ENCODE assay signal across 9 mouse cellular contexts in the genomic region with DNA sequence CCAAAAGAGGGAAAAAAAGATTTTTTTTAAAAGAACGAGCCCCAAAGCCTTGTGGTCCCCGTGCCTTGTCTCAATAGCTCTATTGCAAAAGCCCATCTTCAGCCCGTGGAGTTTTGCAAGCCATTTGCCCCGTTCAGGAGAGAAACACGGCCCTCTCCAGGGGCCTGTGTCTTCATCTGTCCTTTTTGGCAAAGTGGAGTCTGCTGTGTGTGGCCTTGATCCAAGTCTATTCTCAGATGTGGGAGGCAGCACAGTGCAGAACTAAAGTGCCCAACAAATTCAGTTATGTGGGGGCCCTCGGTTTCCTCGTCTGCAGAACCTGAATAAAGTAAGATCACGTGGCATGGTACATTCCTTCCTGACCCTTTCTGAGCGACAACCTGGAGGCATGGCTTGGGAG. TPM values are rescaled to one million over a fixed set of nuclear protein-coding genes. Genes with fewer than 3 reads are reported as not detected.
DNase-seq lines count a peak whose midpoint lies in the region; ATAC-seq and TF ChIP-seq lines count a peak whose summit lies in the region.
"Had no signal": no experiment of that assay in that cellular context is flagged by ENCODE, and none has a peak within 500 bp of the region (broad histone marks: within the 10 kb centered on the region; RNA-seq: fewer than 3 reads in every experiment).

No protein-coding gene starts in this region.

- H3K4me3 ChIP-seq in hindbrain, postnatal 0 days (ENCODE audit: low read length), result no peak overlapping the region
- H3K4me3 ChIP-seq in hindbrain, embryonic 14.5 days (replicated peaks; ENCODE audit: low read length), result no peak overlapping the region
- H3K4me3 ChIP-seq: embryonic facial prominence, embryonic 12.5 days had no signal

- no peak for TF ChIP-seq CTCF in hindbrain, postnatal 0 days (IDR thresholded peaks at IDR 0.05; ENCODE audit: low read depth)

- no peaks in the 10 kb centered on the region for H3K27me3 ChIP-seq in hindbrain, postnatal 0 days (ENCODE audit: insufficient read depth, low read length)
- H3K27me3 ChIP-seq in hindbrain, embryonic 14.5 days (ENCODE audit: control insufficient read depth, insufficient read depth, low read length), result no peaks in the 10 kb centered on the region
- H3K27me3 ChIP-seq: embryonic facial prominence, embryonic 12.5 days had no signal

- WGBS in hindbrain, postnatal 0 days, result 42% methylated on average over 9 of the region's 9 CpGs
- WGBS in hindbrain, embryonic 14.5 days, result 75% methylated on average over 9 of the region's 9 CpGs

- no peak overlapping the region for H3K4me2 ChIP-seq in hindbrain, postnatal 0 days (ENCODE audit: low read depth, low read length)
- no peak overlapping the region for H3K4me2 ChIP-seq in hindbrain, embryonic 14.5 days (replicated peaks)
- H3K4me2 ChIP-seq: embryonic facial prominence, embryonic 12.5 days had no signal

- H3K9ac ChIP-seq in hindbrain, postnatal 0 days (replicated peaks; ENCODE audit: low read length), result no peak overlapping the region
- H3K9ac ChIP-seq in hindbrain, embryonic 14.5 days, result no peak overlapping the region
- H3K9ac ChIP-seq: embryonic facial prominence, embryonic 12.5 days had no signal

- peak; percentile 64 for DNase-seq in hindbrain, postnatal 0 days (ENCODE audit: low spot score)
- no peak for DNase-seq in hindbrain, embryonic 14.5 days (ENCODE audit: low spot score)
- peak; percentile 12 for DNase-seq in Muller cell, postnatal 12 days (ENCODE audit: inconsistent ontology term)
- peak; percentile 71 to 73 for DNase-seq in cerebellum, postnatal 14 days
- DNase-seq in layer of hippocampus, postnatal 36 days, result peak; percentile 41 to 45
- DNase-seq in retina, postnatal 1 day, result no peak
- no peak for DNase-seq in thymus, postnatal 36 days
- DNase-seq in spleen, postnatal 14 days (ENCODE audit: low spot score in 2 of 2), result no peak

- H3K36me3 ChIP-seq in hindbrain, postnatal 0 days (ENCODE audit: insufficient read depth, low read length), result no peaks in the 10 kb centered on the region
- no peaks in the 10 kb centered on the region for H3K36me3 ChIP-seq in hindbrain, embryonic 14.5 days (replicated peaks; ENCODE audit: control insufficient read depth, insufficient read depth)
- H3K36me3 ChIP-seq: embryonic facial prominence, embryonic 12.5 days had no signal

- no peaks in the 10 kb centered on the region for H3K9me3 ChIP-seq in hindbrain, postnatal 0 days (ENCODE audit: low read length)
- H3K9me3 ChIP-seq in hindbrain, embryonic 14.5 days (ENCODE audit: control insufficient read depth, low read length), result no peaks in the 10 kb centered on the region
- H3K9me3 ChIP-seq: embryonic facial prominence, embryonic 12.5 days had no signal

- ATAC-seq in hindbrain, postnatal 0 days, result no peak
- no peak for ATAC-seq in hindbrain, embryonic 14.5 days (ENCODE audit: low FRiP score)

- H3K27ac ChIP-seq in hindbrain, postnatal 0 days, result no peak overlapping the region; the same call in 1 of the 2 replicates
- no peak overlapping the region for H3K27ac ChIP-seq in hindbrain, embryonic 14.5 days
- H3K27ac ChIP-seq: embryonic facial prominence, embryonic 12.5 days had no signal

- no peaks in the 10 kb centered on the region; the same call in 1 of the 2 replicates for H3K4me1 ChIP-seq in hindbrain, postnatal 0 days (ENCODE audit: insufficient read depth, low read length)
- no peaks in the 10 kb centered on the region for H3K4me1 ChIP-seq in hindbrain, embryonic 14.5 days (replicated peaks; ENCODE audit: control insufficient read depth, insufficient read depth, low read length)

RNA-seq across cellular contexts. Expression of gene Tsen2, which starts 21.3 kb away (rescaled TPM):
- total RNA-seq in hindbrain, postnatal 0 days (2014; rRNA removed), result 18.3 and 19.2 TPM in 2 replicates
- polyA plus RNA-seq in hindbrain, postnatal 0 days (2015; fragmentation: Nextera tagmentation; extraction: Ambion mirVana), result 22.7 and 25.9 TPM in 2 replicates
- polyA plus RNA-seq in hindbrain, embryonic 14.5 days (2014; fragmentation: Nextera tagmentation; extraction: Ambion mirVana), result 31.9 and 34.5 TPM in 2 replicates
- 10 to 100 TPM; 20.6 to 26.8 TPM for total RNA-seq in layer of hippocampus, postnatal 36 days (2021)

Comparison
In these comparisons a context has a peak if more than half of its experiments do, and no peak if none do; other contexts are left out.
1. DNase-seq: peak in hindbrain, postnatal 0 days (single experiment), Muller cell, postnatal 12 days (single experiment), cerebellum, postnatal 14 days (2 of 2) and layer of hippocampus, postnatal 36 days (2 of 2); none in hindbrain, embryonic 14.5 days (single experiment), retina, postnatal 1 day (single experiment), thymus, postnatal 36 days (0 of 2) and spleen, postnatal 14 days (0 of 2).